Mouse (Mus musculus) kidney, postnatal 14 days (tissue): Measurements from ENCODE around the gene Olfr350.

Experiments used
- DNase-seq: peaks from one replicate; pipeline ENCODE4 v3.0.0; 2022; ENCODE audit warnings: mixed read lengths

The Olfr350 gene

DNA sequence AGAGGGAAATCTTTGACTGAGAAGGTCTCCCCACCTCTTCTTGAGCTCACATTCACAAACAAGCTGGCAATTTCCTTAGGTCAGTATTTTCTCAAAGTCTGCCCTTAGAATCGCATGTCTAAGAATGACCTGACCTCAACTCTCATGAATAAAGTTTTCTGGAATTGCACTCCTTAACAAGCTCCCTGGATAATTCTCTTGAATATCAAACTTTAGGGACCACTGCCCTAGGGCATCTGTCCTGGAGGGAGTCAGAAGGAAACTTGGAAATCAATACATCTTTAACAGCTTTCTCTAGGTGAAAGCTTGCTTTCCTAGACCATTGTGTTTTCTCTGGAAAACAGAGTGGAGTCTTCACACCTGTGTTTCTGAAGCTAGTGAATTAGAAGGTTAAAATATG lies at the start of gene Olfr350:
Olfr350 (plus strand) TSS at position 301 of the 400 bp plus-strand sequence.
- DNase-seq: no peak

DNA sequence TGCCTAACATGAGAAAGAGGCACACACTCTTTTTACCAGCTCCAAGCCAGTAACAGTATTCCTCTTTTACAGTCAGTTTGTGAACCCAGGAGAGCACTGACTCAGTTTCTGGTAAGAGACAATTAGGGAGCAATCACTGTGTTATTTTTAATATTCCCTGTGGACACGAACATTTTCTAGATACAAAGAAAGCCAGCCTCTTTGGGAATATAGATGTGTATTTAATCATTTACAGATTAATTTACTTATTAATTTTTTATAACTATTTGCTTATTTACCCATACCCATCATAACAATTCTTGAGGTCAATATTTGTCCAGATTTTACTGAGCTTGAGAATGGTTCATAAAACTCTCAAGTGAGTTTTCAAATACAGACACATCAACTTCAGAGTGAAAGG lies 29.2 kb upstream of the Olfr350 start, which contains the start of gene Olfr3:
Olfr3 (minus strand) TSS at position 101 of the 400 bp plus-strand sequence.
- DNase-seq: no peak

DNA sequence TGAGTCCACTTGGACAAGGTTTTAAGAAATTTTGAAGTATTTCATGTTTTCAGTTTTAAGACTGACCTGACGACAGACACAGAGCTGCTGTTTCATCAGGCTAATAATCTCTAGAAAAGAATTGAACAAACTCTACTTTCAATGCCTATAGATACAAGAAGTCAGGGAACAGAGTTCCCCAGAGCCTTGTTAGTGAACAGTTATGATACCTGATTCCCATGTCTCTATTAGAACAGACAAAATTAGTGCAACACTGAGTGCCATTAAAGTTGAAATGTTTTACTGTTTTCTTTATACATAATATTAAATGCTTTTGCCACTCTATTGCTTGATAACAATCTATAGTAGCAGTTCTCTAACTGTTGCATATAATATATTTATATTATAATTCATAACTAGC lies 16.4 kb downstream of the Olfr350 start, which contains the start of gene Olfr351:
Olfr351 (minus strand) TSS at position 101 of the 400 bp plus-strand sequence.
- DNase-seq: no peak

DNA sequence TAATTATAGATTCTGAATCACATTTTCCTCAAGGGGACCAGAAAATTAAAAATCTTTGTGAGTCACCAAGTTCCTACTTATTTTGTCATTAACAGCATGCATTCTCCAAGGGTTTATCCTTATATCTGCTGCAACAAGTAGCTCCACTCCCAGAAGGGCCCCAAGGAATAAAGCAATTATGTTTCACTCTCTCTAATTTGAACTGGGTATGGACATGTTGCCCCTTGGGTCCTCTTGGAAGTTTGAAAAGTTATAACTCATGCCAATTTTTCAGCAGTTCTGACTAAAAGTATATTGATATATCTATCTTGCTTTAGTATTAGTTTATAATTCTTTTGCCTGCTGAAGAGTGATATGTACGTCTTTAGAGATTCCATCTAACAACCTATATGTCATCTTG lies 22.1 kb downstream of the Olfr350 start, which contains the start of gene Olfr352:
Olfr352 (plus strand) TSS at position 301 of the 400 bp plus-strand sequence.
- no peak for DNase-seq

DNA sequence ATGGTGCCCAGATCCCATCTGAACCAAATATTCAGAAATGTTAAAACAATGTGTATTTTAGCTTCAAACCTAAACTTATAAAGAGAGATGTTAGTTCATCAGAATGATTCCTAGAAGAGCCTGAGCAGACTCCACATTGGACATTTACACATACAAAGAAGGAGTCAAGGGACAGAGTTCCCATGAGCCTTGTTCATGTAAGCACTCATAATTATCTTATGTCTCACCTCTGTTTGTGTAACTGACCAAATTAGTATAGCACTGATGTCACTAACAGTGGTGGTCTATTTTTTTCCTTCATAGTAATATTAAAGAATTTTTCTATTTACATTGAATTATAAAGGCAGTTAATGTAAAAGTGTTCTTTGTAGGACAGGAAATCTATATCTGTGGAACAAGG lies 46.7 kb downstream of the Olfr350 start, which contains the start of gene Olfr353:
Olfr353 (minus strand) TSS at position 101 of the 400 bp plus-strand sequence.
- no peak for DNase-seq

DNA sequence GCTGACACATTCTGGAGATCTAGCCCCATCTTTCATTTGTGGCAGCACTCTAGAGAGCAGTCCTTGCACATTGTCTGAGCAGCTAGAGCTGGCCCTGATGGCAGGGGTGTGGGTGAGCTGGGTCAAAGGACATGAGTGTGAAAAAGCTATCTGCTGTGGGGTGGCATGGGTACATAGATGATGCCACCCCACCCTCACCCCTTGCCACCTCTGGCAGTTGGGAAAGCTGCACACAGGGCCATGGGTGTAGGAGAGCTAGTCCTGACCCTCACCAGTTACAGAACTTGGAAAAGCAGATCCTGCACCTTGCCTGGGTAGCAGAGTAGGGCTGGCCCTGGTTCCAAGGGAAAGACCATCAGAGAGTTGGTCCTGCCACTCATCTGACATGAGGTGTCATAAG lies 51.0 kb downstream of the Olfr350 start:
- no peak for DNase-seq
